Mouse (Mus musculus) activated CD4-positive, CD25-positive, alpha-beta regulatory T cell, adult 4 months (primary cell): Measurements from ENCODE around the gene Rsbn1l. TPM values are rescaled to one million over a fixed set of nuclear protein-coding genes. Genes with fewer than 3 reads are reported as not detected.

Source experiments
- ATAC-seq: one replicate; pipeline ENCODE4 v1.8.0; 2017
- polyA plus RNA-seq, 2 experiments: library from polyadenylated mRNA; unstranded; fragments of 100-300 nt; shearing (Covaris generic); gene quantifications; one replicate each; pipeline ENCODE4 v1.2.1; 2017

The Rsbn1l gene
- polyA plus RNA-seq, 2 experiments from 2014 or later: 27.9 to 38.5 TPM

DNA sequence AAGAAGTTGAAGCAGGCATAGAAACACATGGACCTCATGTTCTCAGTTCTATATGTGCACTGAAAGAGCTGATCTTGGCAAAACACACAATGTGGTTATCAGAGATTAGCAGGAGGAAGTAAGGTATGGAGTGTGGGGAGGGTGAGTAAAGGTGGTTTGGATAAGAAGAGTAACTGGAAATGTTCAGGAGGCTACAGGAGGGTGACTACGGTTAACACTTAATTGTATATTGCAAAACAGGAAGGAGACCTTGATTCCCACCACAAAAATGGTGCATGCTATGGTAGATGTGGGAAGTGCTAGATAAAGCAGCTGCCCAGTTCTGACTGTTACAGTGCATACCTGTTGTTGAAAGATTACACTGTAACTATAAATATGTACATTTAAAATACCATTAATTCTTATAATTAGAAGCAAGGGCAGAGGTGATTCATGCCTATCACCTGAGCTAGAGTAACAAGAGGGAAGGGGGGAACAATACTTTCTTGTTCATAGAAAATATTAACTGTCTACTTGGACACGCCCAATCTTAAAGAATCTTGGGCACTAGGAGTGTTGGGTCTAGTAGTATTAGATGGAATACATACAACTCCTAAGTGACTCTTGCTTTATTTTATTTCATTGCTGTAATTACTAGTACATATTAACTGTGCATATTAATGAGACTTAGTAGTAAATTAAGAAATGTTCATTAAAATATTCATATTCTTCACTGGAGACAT lies 58.6 kb downstream of the Rsbn1l start:
- no peak for ATAC-seq

DNA sequence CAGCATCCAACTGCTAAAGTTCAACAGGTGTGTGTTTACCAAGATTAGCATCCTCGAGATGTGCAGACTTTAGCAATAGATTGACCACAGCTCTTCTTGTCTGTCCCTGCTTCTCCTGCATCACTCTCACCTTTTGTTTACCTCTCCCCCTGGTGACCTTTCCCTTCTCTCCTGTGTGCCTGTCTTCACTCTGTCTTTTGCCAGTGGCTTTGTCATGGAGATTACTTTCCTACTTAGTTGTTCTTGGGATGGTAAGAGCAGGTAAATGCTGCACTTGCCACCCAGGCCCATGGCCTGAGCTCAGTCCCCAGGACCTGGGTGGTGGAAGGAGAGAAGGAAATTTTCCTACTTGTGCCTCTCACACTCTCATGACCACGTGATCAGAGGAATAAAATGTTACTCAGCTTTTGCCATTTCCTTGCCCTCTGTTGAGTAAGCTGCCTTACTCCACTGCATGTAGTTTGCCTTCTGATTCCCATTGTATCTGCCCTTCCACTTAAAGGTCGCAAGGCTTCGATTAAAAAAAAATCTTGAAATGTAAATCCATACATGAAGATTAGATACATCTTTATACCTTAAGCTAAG lies 72.1 kb downstream of the Rsbn1l start:
- ATAC-seq: no peak

DNA sequence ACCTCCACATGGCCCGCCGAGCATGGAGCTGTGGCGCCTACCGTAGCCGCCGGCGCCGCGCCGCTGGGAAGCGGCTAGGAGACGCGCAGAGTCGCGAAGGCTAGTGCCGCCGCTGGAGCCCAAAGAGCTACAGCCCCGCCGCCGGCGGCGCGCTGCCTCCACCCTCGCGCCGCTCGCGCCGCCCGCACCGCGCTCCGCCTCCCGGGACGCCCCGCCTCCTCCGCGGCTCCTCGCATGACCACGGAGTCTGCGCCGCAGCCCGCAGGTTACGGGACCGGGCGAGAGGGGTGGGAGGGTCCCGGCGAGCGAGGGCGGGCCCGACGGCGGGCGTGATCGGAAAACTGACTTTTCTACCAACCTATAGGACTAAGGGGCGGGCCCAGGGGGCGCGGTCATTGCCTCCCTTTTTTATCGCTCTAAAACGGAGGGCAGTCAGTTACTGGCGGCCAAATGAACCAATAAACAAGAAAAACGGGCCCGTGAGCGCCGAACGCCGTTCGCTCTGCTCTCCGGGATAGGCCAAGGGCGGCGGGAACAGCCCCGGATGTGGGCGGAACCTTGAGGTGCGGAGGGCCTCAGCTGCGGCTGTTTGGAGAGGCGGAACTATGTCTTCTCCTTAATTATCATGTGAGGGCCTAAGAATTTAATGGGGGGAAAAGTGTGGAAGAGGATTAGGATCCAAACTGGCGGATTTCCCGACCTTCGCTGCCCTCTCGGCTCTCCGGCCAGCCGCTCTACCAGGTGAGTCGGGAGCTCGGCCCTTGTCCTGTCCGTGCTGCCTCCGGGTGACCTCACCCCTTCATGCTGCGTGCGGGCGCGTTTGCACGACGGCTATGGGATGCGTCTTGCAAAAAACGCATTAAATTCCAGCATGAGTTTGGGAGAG lies 74.0 kb downstream of the Rsbn1l start, which contains the start of the genes Phtf2 and Tmem60:
TSS of gene Phtf2 (minus strand) at position 210 of the 886 bp plus-strand sequence.
TSS of gene Tmem60 (plus strand) at position 277 of the 886 bp plus-strand sequence.
- peak; percentile 87 for ATAC-seq

DNA sequence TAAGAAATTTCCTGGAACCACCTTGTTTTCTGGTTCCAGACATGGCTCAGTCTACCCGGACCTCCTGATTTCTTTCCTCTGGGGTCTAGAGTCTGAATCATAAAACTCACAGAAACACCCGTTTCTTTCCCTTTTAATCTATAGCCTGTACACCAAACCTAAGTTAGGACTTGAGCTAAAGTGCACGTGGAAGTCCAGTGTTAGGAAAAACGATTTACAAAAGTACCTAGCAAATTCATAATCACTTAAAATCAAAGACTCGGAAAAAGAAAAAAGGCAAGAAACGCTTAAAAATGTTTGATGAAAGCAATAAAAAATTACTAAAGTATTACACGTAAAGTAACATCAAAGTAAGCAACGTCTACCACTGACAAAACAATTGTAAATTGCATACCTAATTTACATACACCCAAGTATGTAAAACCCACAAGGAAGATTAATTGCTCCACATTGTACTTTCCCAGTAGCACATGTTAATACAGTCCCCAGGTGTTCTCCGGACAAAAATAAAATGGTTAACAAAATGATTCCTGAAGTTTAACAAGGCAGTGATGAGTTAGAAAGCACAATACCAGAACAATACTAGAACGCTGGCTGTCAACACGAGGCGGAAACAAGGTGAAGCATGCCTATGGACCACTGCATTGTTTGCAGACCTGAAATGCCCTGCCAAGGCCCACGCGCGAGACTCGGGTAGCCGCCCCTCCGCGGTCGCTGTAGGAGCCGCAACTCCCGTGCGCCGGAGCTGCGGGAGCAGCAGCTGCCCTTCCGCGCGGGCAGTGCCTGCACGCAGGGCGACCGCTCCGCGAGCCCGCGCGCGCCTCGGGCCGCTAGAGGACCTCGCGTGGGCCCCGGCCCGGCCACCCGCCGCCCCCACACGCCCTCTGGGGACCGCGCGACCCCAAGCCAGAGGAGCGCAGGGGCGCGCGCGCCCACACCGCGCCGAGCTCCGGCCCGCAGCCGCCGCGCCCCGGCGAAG lies 75.1 kb downstream of the Rsbn1l start:
- no peak for ATAC-seq

DNA sequence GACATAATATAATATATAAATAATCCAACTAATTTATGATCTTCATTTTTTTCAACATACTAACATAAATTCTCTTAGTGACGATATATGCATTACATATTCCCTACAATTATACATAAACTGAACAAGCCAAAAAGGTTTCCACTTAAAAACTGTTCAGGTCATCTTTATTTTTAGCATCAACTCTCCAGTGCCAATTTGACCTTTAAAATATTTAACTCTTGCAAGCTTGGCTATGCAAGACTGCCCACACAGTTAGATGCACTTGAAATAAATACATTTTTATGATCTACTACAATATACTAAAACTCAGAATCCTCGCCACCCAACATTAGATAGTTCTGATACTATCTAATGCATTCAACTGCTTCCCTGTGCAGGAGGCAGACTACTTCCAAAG lies 75.8 kb downstream of the Rsbn1l start:
- no peak for ATAC-seq

DNA sequence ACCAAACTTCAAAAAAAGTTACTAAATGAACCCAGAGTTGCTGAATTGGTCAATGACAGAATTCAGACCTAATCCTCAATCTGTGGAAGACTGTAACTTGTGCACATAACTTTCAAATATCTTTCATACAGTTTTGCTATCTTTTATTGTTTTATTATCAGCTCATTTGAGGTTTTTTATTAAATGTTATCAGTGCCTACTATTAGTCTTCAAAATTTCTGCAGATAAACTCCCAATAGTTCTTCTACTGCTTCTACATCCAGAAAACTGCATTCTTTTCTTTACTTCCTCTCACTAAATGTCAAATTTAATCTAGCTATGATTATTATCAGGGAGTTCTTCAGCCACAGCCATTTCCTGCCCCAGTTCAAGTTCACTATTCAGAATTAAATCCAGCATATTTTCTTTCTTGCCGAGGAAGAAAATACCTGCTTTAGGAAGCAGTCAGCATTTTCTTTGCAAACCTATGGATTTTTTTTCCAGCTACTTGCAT lies 79.2 kb downstream of the Rsbn1l start:
- ATAC-seq: peak; percentile 24

DNA sequence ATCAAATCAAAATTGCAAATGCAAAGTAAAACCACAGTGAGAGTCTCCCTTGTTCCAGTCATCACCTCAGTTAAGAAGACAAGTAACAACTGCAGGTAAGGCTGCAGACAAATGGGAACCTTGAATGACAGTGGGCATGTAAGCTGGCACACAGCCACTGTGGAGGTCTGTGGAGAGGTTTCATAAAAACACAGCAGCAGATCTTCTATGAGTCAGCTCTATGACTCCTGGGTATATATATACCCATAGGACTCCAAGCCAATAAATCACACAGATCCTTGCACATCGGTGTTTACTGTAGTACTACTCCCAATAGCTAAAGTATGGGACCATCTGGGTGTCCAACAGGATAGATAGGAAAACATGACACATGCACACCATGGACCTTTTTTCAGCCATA lies 83.1 kb downstream of the Rsbn1l start:
- ATAC-seq: no peak

DNA sequence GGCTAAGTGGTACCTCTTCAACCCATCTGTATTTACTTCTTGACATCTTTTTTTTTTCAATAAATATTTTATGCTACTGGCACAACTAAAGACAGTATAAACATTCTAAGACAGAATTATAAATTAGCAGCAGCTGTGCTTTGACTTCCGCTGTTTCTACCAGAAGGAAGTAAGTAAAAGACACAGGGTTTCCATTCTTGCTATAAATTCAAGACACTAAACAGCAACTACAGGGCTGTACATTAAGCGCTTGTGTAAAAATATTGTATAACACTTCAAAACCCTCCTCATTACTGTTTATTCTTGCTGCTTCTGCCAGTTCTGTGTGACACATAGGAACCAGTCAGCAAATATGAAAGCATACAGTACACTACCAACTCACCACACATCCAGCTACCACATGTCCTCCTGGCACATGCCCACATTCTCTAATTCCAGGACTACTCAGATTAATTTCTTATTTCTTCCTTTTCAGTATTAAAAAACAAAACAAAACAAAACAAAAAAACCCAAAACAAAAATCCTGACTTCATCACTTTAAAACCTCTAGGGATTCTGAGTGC lies 90.9 kb downstream of the Rsbn1l start:
- peak; percentile 57 for ATAC-seq

DNA sequence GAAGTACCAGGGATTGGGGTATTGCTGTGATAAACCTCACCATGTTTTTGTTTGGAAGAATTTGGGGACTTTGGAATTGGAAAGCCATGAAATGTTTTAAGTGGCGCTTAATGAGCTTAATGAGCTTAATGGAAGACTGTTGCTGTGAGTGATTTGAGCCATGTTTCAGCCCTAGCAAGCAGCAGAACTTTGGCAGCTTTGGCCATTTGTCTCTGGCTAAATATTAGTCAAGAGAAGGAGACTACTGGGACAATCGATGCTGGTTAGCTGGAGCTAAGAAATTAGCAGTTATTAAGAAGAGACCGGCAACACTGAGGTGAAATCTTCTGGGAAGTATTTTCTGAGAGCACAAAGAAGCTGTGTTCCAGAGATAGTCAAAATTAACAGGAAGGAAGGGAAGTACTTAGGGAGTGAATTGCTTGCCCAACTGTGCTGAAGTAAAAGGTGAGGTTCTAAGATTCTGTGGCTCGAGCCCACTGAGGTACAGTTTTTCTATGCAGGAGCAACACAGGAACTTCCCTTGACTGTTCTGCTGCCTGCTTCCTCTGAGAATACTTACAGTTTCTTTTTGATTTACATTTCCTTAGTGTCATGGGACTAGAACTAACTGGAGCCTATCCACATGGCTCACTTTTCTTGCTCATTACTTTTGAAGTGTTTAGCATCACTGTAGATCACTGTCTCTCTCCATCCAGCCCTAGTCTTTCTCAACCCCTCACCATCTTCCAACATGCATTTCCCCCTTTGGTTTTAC lies 91.8 kb downstream of the Rsbn1l start:
- peak; percentile 69 for ATAC-seq

DNA sequence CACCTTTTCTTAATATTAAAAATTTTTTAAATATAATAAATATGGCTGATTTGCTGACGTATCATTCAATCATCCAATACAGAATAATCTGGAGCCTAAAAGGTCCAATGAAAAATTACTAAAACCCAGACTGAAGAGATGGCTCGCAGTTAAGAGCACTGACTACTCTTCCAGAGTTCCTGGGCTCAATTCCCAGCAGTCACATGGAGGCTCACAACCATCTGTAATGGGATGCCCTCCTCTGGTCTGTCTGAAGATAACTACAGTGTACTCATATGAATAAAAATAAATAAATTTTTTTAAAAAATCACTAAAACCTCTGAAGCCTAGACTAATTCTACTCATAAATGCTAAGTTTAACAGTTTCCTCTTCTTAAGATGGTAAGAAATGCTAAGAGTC lies 94.3 kb downstream of the Rsbn1l start:
- ATAC-seq: no peak

DNA sequence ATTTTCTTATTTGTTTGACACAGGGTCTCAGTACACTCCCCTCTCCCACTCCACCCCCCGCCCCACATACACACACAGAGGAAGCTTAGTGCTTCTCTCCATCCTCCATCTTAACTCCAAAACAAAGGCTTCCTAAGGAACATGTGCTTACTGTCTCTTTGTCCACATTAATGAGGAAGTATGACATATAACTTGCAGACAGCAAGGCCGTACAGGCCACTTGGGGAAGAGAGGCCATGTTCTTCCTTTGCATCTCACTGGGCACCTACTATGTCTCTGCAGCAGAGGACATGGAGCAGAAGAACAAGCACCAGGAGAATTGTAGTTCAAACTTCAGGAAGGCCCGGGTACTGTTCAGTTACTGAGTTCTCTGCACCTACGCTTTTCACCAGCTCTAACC lies 95.6 kb downstream of the Rsbn1l start:
- no peak for ATAC-seq

DNA sequence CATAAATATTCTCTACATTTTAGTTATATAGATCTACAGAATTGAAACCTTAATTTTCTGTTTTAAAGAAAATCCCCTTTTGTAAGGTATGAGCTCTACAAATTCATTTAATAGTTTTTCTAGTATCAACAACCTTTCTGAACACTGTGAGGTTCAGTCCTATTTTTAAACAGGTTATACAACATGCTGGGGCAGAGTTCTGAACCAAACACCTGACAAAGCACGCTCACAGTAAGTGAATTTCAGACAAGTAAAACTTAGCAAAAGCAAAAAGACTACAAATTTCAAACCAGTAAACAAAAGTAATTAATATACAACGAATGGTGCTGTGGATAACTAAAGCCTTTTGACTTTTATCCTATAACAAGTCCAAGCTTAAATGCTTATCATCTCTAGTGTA lies 97.8 kb downstream of the Rsbn1l start:
- no peak for ATAC-seq

DNA sequence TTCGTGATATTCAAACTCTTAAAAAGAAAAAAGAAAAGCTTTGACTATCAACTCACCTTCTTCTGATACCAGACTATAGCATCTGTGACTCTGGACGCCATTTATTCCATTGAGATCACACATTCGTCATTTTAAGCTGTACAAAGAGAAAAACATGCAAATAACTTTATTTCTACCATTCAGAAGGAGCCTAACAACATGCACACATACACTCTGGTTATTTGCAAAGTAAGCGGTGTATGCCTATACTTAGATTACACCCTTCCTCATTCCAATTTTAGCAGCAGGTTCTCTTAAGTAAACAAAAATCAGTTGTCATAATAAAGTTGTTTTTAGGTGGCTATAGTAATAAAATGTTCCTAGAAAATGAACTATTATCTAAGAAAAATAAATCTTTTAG lies 101.1 kb downstream of the Rsbn1l start:
- no peak for ATAC-seq

DNA sequence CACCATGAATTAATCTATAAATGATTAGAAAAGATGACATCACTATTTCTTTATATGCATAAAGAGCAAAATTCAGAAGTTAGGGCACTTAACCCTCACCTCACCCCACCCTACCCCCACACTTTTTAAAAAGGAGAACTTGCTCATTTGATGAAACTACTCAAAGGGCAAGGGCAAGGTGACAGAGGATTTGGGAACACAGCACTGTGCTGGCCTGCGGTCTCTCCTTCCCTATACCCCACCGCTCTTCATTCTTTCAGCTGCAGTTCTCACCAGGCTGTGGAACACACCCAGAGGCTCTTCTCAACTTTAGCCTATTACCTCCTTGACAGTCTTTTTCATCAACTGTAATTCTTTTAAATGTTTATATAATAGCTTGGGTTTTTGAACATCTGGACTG lies 109.2 kb downstream of the Rsbn1l start:
- ATAC-seq: no peak

DNA sequence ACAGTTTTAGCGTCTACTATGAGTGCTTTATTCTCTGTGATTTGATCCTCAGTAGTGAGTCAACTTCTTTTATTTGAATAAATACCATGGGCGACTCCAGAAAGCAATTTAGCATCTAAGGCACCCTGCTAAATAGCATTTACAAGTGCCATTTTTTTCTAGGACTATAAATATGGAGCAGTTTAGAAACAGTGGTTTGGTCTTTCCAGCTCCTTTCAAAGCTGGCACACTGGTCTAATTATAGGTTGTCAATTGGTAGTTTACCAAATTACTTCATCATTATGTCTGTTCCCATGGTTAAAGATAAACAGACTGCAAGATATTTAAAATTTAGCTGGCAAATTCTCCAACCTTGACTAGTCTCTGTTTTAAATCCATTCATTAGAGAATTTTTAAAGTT lies 112.4 kb downstream of the Rsbn1l start:
- no peak for ATAC-seq

DNA sequence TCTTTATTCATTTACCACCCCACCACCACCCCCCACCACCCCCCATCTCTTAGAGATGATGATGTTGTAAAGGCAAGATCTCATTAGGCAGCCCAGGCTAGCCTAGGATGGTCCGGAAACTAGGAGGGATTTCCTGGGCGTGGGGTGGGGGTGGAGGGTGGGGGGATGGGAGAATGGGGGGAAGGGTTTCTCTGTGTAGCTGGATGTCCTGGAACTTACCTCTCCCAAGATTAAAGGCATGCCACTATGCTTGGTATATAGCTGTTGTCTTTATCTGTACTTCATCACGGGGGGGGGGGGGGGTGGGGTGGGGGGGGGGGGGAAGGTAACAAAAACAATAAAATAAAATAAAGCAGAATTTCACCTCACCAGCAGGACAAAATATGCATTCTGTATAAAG lies 112.8 kb downstream of the Rsbn1l start:
- ATAC-seq: no peak
